Mouse (Mus musculus): Measurements from ENCODE around the gene Fndc3b. TPM values are rescaled to one million over a fixed set of nuclear protein-coding genes. Genes with fewer than 3 reads are reported as not detected.

Gene Fndc3b
- polyA plus RNA-seq, 1 experiment: 0.04 TPM

DNA sequence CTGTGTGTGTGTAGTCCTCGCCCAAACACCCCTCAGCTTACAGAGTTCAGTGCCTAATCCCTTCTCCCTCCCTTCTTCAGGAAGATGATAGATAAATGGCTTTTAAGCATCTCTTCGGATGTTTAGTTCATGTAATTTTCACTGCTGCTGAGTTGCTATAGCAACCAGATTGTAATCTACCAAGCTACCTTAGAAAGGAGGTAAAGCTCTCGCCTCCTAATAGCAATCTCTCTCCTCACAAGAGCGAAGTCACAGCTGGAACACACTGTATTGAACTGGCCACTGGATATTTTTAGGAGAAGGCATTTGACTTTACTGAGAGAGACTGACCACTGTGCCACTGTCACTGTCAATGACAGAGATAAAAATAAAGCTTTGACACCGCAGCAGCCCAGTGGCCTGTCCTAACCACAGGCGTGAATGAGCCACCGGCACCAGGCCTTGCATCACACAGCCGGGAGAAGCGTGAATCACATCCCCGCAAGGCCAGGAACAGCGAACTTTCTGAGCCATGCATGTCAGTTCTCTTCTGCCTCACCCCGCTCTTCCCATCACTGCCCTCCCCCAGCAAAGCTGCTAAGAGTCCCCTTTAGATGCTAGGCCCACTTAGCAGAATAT, 86.0 kb downstream of the Fndc3b start:
- Histone ChIP-seq H3K4me1 (ENCODE audit: control insufficient read depth) (no peaks in the 10 kb centered on the region), H3K27me3 (ENCODE audit: control insufficient read depth) (no peaks in the 10 kb centered on the region), H3K36me3 (ENCODE audit: control insufficient read depth) (no peaks in the 10 kb centered on the region), H3K4me3 (replicated peaks) (no peak overlapping the region), H3K9me3 (ENCODE audit: control insufficient read depth, low read length) (no peaks in the 10 kb centered on the region)
- TF ChIP-seq GATA1 (IDR thresholded peaks at IDR 0.05; ENCODE audit: low read length): no peak

DNA sequence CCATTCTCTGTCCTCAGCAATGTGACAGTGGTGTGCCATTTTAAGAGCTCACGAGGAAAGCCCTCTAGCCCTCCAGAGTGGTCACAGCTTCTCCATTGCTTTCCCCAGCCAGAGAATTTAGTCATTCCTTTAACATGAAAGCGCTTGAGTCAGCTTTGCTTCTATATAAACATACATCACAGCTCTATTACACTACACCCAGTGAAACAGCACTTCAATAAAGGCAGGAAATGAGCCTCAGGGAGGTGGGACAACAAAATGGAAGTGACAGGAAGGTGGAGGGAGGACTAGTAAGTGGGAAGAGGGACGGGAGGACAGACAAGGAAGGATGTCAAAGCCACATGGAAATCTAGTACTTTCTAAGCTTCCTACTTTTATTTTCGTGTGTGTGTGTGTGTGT, 88.7 kb downstream of the Fndc3b start:
- H3K4me3 ChIP-seq (replicated peaks): no peak overlapping the region
- no peaks in the 10 kb centered on the region for H3K4me1 ChIP-seq (ENCODE audit: control insufficient read depth)
- H3K36me3 ChIP-seq (ENCODE audit: control insufficient read depth): no peaks in the 10 kb centered on the region; the same call in 1 of the 2 replicates
- TF ChIP-seq GATA1 (IDR thresholded peaks at IDR 0.05; ENCODE audit: low read length): no peak
- TF ChIP-seq TAL1 (IDR thresholded peaks at IDR 0.05; ENCODE audit: low read length): no peak
- H3K27me3 ChIP-seq (ENCODE audit: control insufficient read depth): no peaks in the 10 kb centered on the region
- H3K9me3 ChIP-seq (ENCODE audit: control insufficient read depth, low read length): no peaks in the 10 kb centered on the region

DNA sequence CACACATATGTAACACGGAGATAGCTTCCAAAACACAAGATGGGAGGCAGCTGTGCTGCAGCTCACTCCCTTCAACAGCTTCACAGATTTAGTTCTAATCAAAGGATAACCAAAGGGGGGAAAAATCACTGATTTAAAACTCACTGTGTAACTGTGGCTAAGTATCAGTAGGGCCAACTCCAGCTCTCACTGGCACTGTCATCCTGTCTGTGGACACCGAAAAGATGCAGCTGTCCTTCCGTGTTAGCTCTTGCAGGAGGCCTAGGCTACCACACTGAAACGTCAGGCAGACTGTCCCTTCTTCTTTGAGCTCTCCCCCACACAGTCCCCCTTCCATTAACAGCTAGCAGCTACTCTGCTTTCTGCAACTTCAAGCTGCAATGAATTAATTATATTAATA, 89.9 kb downstream of the Fndc3b start:
- H3K36me3 ChIP-seq (ENCODE audit: control insufficient read depth): no peaks in the 10 kb centered on the region; the same call in 1 of the 2 replicates
- H3K4me3 ChIP-seq (replicated peaks): no peak overlapping the region
- no peaks in the 10 kb centered on the region for H3K9me3 ChIP-seq (ENCODE audit: control insufficient read depth, low read length)
- TF ChIP-seq TAL1 (IDR thresholded peaks at IDR 0.05; ENCODE audit: low read length) (no peak), GATA1 (IDR thresholded peaks at IDR 0.05; ENCODE audit: low read length) (no peak)
- H3K4me1 ChIP-seq (ENCODE audit: control insufficient read depth): 0 out of 2 replicates have a peak, but pooled peaks cover 1% of the 10 kb centered on the region
- H3K27me3 ChIP-seq (ENCODE audit: control insufficient read depth): no peaks in the 10 kb centered on the region

DNA sequence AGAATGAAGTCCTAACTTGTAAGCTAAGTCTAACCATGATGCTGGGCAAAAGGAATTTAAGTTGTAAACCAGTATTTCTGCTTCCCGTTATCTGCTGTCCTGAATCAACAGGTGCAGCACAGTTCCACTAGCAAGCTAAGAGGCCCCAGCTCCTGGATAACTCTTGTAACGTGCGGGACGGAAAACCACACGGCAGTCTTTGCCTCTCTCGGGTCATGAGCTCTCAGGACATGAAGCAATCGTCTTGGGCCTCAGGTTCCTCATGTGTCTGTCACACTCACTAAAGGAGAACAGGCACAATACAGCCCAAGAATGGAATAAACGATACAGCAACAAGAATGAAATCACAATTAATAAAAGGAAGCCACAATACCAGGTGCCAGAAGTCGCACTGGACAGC, 93.4 kb downstream of the Fndc3b start:
- no peak for TF ChIP-seq GATA1 (IDR thresholded peaks at IDR 0.05; ENCODE audit: low read length)
- TF ChIP-seq TAL1 (IDR thresholded peaks at IDR 0.05; ENCODE audit: low read length): no peak
- Histone ChIP-seq H3K4me1 (ENCODE audit: control insufficient read depth) (peaks cover 4% of the 10 kb centered on the region; the same call in 1 of the 2 replicates), H3K9me3 (ENCODE audit: control insufficient read depth, low read length) (no peaks in the 10 kb centered on the region), H3K36me3 (ENCODE audit: control insufficient read depth) (no peaks in the 10 kb centered on the region; the same call in 1 of the 2 replicates), H3K27me3 (ENCODE audit: control insufficient read depth) (no peaks in the 10 kb centered on the region), H3K4me3 (replicated peaks) (no peak overlapping the region)

DNA sequence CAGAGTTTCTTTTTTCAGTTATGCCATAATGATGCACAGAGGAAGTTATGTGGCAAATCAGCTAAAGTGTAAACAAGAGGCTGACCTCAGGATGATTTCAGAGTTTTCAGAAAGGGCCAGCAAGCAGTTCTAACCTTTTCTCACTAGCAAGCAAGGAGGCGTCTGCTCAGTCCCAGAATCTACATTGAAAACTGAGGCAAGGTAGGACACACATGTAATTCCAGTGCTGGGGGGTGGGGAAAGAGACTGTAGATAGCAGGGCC, 93.9 kb downstream of the Fndc3b start:
- H3K9me3 ChIP-seq (ENCODE audit: control insufficient read depth, low read length): no peaks in the 10 kb centered on the region
- TF ChIP-seq GATA1 (IDR thresholded peaks at IDR 0.05; ENCODE audit: low read length): no peak
- TF ChIP-seq TAL1 (IDR thresholded peaks at IDR 0.05; ENCODE audit: low read length): no peak
- peaks cover 4% of the 10 kb centered on the region; the same call in 1 of the 2 replicates for H3K4me1 ChIP-seq (ENCODE audit: control insufficient read depth)
- no peak overlapping the region for H3K4me3 ChIP-seq (replicated peaks)
- no peaks in the 10 kb centered on the region; the same call in 1 of the 2 replicates for H3K36me3 ChIP-seq (ENCODE audit: control insufficient read depth)
- H3K27me3 ChIP-seq (ENCODE audit: control insufficient read depth): no peaks in the 10 kb centered on the region

- Histone ChIP-seq H3K4me1 (ENCODE audit: control insufficient read depth) (peaks cover 4% of the 10 kb centered on the region; the same call in 1 of the 2 replicates), H3K36me3 (ENCODE audit: control insufficient read depth) (no peaks in the 10 kb centered on the region; the same call in 1 of the 2 replicates), H3K9me3 (ENCODE audit: control insufficient read depth, low read length) (no peaks in the 10 kb centered on the region), H3K4me3 (replicated peaks) (no peak overlapping the region), H3K27me3 (ENCODE audit: control insufficient read depth) (no peaks in the 10 kb centered on the region)
- TF ChIP-seq TAL1 (IDR thresholded peaks at IDR 0.05; ENCODE audit: low read length) (no peak), GATA1 (IDR thresholded peaks at IDR 0.05; ENCODE audit: low read length) (no peak)
Measured at GRCm38 (mm10) chr3:27616421-27617236, 94.5 kb downstream of the Fndc3b start.

DNA sequence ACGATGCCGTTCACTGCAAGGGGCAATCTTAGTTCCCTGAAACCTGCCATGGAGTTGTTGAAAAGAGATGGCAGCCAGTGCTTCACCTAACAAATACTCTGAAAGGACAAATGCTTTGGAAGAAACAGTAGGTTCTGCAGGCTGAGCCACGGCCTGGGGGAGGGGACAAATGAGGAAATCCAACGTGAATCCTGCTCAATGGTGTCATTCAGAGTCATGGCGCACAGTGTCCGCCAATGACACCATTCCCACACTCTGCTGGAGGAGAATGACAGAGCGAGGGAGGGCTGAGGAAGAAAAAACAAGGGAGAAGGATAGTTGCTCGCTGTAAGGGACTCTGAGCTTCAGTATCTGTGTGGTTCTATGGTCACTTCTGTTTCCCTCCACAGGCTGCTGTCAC, 95.6 kb downstream of the Fndc3b start:
- no peaks in the 10 kb centered on the region for H3K9me3 ChIP-seq (ENCODE audit: control insufficient read depth, low read length)
- H3K4me3 ChIP-seq (replicated peaks): no peak overlapping the region
- peaks cover 4% of the 10 kb centered on the region; the same call in 1 of the 2 replicates for H3K4me1 ChIP-seq (ENCODE audit: control insufficient read depth)
- no peaks in the 10 kb centered on the region for H3K27me3 ChIP-seq (ENCODE audit: control insufficient read depth)
- H3K36me3 ChIP-seq (ENCODE audit: control insufficient read depth): no peaks in the 10 kb centered on the region; the same call in 1 of the 2 replicates
- no peak for TF ChIP-seq GATA1 (IDR thresholded peaks at IDR 0.05; ENCODE audit: low read length)
- no peak for TF ChIP-seq TAL1 (IDR thresholded peaks at IDR 0.05; ENCODE audit: low read length)

DNA sequence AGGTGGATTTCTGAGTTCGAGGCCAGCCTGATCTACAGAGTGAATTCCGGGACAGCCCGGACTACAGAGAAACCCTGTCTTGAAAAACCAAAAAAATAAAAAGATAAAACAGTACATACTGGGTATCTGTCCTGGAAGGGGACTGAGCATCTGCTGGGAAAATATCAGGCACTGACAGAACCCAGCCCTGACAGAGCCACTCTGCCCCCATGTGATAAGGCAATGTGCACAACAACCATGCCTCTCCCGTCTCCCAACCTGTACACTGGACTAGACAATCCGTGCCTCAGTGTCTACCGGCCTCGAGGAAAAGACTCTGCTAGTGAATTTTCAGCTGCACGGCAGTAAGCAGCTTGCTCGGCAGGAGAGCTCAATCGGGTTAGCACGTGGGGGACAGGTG, 97.3 kb downstream of the Fndc3b start:
- no peak overlapping the region for H3K4me3 ChIP-seq (replicated peaks)
- peaks cover 4% of the 10 kb centered on the region; the same call in 1 of the 2 replicates for H3K4me1 ChIP-seq (ENCODE audit: control insufficient read depth)
- TF ChIP-seq TAL1 (IDR thresholded peaks at IDR 0.05; ENCODE audit: low read length): no peak
- TF ChIP-seq GATA1 (IDR thresholded peaks at IDR 0.05; ENCODE audit: low read length): no peak
- no peaks in the 10 kb centered on the region for H3K9me3 ChIP-seq (ENCODE audit: control insufficient read depth, low read length)
- H3K27me3 ChIP-seq (ENCODE audit: control insufficient read depth): no peaks in the 10 kb centered on the region
- H3K36me3 ChIP-seq (ENCODE audit: control insufficient read depth): no peaks in the 10 kb centered on the region; the same call in 1 of the 2 replicates

GRCm38 (mm10) chr3:27613011-27613410, 98.1 kb downstream of the Fndc3b start:
- Histone ChIP-seq H3K36me3 (ENCODE audit: control insufficient read depth) (no peaks in the 10 kb centered on the region; the same call in 1 of the 2 replicates), H3K9me3 (ENCODE audit: control insufficient read depth, low read length) (no peaks in the 10 kb centered on the region), H3K27me3 (ENCODE audit: control insufficient read depth) (no peaks in the 10 kb centered on the region), H3K4me1 (ENCODE audit: control insufficient read depth) (peaks cover 4% of the 10 kb centered on the region; the same call in 1 of the 2 replicates), H3K4me3 (replicated peaks) (no peak overlapping the region)
- TF ChIP-seq TAL1 (IDR thresholded peaks at IDR 0.05; ENCODE audit: low read length) (no peak), GATA1 (IDR thresholded peaks at IDR 0.05; ENCODE audit: low read length) (no peak)
